Mouse (Mus musculus): ENCODE data around the gene Cers3.

The Cers3 gene

GRCm38 (mm10) chr7:66743377-66743781, at the start of gene Cers3:
Gene Cers3, plus strand, starts transcription at chr7:66743504.
- in situ Hi-C loops (cut with MseI, MboI): no loop called here

- in situ Hi-C loops (cut with MseI, MboI): no loop called here
Measured at GRCm38 (mm10) chr7:66694467-66694866, 48.8 kb upstream of the Cers3 start.

GRCm38 (mm10) chr7:66702721-66703120, 40.6 kb upstream of the Cers3 start:
- in situ Hi-C loops (cut with MseI, MboI): no loop called here

GRCm38 (mm10) chr7:66704631-66705030, 38.7 kb upstream of the Cers3 start:
- in situ Hi-C loops (cut with MseI, MboI): no loop called here

- in situ Hi-C loops (cut with MseI, MboI): loop anchor here (10.0 kb wide), 2 partner anchors 104 to 124 kb away; partner anchors contain the start of gene Adamts17 (in 1 of the 2)
Measured at GRCm38 (mm10) chr7:66711166-66711565, 32.1 kb upstream of the Cers3 start.

DNA sequence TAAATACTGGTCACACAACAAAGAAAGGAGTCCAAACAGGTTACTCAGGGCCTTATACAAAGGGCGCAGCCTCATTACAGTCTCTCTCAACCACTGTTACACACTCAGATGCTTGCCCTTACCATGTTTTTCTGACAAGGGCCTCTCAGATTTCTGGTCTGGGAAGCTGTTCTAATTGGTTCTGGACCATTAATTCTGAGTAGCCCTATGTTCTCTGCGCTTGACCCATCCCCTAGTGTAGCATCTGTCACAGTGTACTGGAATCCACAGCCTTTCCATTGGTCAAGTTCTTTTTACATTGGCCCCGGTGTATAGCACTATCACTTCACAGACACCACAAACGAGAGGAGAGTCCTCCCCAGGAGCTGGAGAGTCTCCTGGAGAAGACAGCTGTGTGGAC, 18.8 kb upstream of the Cers3 start:
- in situ Hi-C loops (cut with MseI, MboI): no loop called here

DNA sequence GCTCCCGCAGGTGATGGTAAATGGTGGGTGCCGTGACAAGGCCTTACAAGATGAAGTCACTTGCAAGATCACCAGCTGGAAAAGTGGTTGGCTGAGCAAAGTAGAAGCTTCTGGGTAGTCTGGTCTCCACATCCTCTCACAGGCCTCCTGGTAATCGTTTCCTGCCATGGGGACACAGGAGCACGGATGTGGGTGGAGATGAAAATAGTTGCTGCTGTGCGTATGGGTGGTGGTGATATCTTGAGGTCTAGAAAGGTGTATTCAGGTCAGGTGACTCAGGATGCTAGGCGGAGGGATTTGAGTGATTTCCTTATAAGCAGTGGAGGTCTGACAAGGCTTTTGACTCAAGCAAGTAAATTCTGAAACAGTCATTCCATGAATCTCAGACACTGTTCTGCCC, 18.4 kb upstream of the Cers3 start:
- in situ Hi-C loops (cut with MseI, MboI): no loop called here

GRCm38 (mm10) chr7:66728072-66728471, 15.2 kb upstream of the Cers3 start:
- in situ Hi-C loops (cut with MseI, MboI): no loop called here

- in situ Hi-C loops (cut with MseI, MboI): no loop called here
Measured at GRCm38 (mm10) chr7:66729232-66729631, 14.1 kb upstream of the Cers3 start.

GRCm38 (mm10) chr7:66733431-66733830, 9.9 kb upstream of the Cers3 start:
- in situ Hi-C loops (cut with MseI, MboI): no loop called here

DNA sequence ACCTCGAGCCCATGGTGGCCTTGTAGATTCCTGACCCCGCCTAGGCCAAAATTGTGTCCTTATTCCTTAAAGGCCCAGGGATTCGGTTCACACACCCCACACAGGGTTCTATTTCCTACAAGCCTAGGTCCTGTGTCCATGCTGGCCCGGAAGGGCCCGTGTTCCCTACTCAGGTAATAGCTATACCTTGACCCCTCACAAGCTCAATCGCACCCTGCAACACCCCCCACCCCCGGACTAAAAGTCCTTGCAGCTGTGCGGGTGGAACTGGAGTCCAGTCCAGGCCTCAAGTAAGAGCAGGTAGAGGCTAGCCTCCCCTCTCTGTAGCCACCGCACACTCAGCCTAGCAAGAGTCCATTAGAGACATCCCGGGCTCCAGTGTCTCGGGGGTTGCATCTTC, 9.4 kb upstream of the Cers3 start:
- in situ Hi-C loops (cut with MseI, MboI): no loop called here

DNA sequence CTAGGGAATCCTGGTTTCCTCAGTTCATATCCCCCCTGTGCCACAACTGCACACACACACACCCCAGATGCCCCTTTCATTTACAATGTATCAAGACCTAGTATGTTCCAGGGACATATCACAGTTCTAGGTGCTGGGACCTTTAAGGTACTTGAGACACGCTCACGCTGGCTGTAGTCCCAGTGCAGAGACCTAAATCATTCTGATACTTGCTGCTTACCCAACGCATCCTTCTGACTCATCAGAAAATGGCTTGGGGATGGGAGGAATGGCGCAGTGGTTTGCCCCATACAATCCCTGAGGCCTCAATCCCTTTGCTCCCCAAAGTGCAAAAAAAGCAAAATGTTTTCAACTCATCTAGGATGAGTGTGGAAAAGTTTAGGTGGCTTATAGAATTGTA, 8.8 kb upstream of the Cers3 start:
- in situ Hi-C loops (cut with MseI, MboI): no loop called here

GRCm38 (mm10) chr7:66734993-66735392, 8.3 kb upstream of the Cers3 start:
- in situ Hi-C loops (cut with MseI, MboI): no loop called here

DNA sequence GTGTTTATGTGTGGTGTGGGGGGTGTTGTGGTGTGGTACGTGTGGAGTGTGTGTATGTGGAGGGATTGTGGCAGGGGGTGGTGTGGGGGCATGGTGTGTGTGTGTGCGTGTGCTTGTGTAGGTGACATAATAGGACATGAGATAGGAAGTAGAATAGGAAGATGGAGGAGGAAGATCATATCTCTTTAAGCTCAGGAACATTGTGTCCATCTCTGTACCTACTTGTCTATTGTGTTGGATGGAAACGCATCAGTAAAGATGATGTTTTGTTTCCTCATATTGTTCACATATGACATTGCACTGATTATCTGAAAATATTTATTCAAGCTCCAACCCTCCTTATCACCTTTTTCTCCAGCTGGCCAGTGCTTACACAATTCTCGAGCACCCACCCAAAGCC, 5.9 kb upstream of the Cers3 start:
- in situ Hi-C loops (cut with MseI, MboI): no loop called here

DNA sequence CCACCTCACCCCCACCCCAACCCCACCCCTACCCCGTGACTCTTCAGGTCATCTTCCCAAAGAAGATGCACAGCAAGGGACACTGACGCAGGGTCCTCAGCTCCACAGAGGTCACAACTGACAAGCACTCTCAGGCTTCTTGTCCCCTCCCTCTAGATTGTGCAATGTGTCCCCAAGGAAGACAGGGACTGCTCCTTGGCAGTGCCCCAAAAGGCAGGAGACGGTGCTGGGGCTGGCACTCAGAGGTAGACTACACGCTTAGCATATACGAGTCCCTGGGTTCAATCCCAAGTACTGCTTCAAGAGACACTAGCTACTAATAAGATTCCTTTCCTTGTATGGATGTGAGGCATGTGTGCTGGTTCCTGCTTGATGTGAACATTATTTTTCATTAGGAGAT, 2.3 kb upstream of the Cers3 start:
- in situ Hi-C loops (cut with MseI, MboI): no loop called here

- in situ Hi-C loops (cut with MseI, MboI): no loop called here
Measured at GRCm38 (mm10) chr7:66741412-66741811, 1.9 kb upstream of the Cers3 start.

- in situ Hi-C loops (cut with MseI, MboI): no loop called here
Measured at GRCm38 (mm10) chr7:66746972-66747371, 3.7 kb downstream of the Cers3 start.

DNA sequence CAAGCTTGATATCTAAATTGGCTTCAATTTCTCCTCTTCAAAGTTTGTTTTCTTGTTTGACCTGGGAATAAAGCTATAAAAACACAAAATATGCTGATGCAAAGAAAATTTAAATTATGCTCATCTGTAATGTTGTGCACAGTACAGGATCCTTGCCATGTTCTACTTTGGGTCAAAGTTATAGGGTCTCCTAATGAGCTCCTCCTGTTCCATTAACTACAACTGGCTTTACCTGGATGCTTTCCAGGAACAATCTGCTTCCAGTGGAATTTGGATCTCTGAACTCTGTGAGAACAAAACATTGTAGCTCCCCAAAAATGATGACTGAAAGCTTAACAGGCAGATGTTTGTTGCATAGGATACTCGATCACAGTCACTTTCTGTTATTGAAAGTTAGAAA, 6.7 kb downstream of the Cers3 start:
- in situ Hi-C loops (cut with MseI, MboI): no loop called here

DNA sequence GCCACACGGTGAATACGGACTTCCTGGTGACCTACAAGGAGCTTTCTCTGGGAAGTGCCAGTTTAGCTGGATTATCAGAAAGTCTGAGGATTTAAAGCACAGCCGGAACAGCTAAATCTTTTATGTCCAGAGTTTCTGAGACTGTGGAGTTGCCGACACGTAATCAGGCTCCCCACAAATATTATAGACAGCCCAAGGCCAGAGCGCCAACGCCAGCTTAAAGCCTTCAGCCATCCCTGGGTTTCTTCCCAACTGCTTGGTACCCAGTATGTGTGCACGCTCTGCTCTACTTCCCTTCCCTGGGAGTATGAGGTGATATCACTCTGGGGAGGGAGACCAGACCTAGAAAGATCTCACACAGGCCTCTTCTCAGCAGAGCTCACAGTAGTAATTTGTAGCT, 10.5 kb downstream of the Cers3 start:
- in situ Hi-C loops (cut with MseI, MboI): no loop called here

- in situ Hi-C loops (cut with MseI, MboI): no loop called here
Measured at GRCm38 (mm10) chr7:66755611-66756010, 12.3 kb downstream of the Cers3 start.

GRCm38 (mm10) chr7:66769902-66770301, 26.6 kb downstream of the Cers3 start:
- in situ Hi-C loops (cut with MseI, MboI): no loop called here

DNA sequence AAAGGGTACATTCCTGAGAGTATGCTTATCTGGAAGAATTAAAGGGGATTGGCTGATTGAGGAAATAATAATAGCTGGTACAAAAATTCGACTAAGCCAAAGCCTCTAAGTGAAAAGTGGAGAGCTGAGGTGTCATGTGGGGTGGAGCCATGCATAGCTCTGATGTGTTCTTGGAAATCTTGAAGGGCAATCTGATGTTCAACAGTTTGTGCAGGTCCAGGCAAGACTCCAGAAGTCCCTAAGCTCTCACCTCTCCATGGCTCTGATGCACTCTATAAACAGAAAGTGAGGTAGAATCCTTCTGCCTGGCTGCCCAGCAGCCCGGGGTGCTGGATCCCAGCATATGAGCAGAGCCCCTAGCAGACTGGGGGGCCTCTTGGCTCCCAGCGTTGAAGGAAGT, 27.4 kb downstream of the Cers3 start:
- in situ Hi-C loops (cut with MseI, MboI): no loop called here

GRCm38 (mm10) chr7:66771252-66771651, 27.9 kb downstream of the Cers3 start:
- in situ Hi-C loops (cut with MseI, MboI): no loop called here

DNA sequence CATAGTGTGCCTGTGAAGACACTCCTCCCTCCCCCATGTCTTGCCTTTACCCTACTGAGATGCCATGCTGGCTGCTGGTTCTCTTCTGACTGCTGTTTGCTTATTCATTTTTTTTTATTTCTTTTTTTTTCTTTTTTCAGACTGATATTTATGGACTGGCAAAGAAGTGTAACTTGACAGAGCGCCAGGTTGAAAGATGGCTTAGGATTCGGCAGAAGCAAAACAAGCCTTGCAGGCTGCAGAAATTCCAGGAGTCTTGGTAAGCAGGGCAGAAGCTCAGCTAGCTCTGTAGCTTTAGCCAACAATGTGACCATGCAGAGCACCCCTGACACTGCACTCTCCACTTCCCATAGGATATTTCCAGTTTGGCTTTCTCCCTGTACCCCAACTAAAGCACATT, 36.1 kb downstream of the Cers3 start:
- in situ Hi-C loops (cut with MseI, MboI): no loop called here
